Mouse (Mus musculus) gastrocnemius, adult 2 months (tissue): ENCODE results near the gene Rapgef4. TPM values are rescaled to one million over a fixed set of nuclear protein-coding genes. Genes with fewer than 3 reads are reported as not detected.

ENCODE experiments used
- DNase-seq: peaks from one replicate; pipeline ENCODE4 v3.0.0; 2022
- H3K27ac ChIP-seq: fragments of 200-600 bp; 2 replicates; pipeline ENCODE4 v1.8.1; 2022; ENCODE audit warnings: mild to moderate bottlenecking
- H3K4me3 ChIP-seq: fragments of 200-600 bp; 2 replicates; pipeline ENCODE4 v1.8.1; 2022; ENCODE audit warnings: mild to moderate bottlenecking, moderate library complexity
- CTCF ChIP-seq: fragments of 200-600 bp; IDR thresholded peaks from 2 replicates; pipeline ENCODE4 v1.8.1; 2022; ENCODE audit warnings: antibody characterized with exemption, mild to moderate bottlenecking, moderate library complexity
- intact Hi-C: fragments of 180-260 bp; cut with DNase I; formaldehyde crosslinking; loops from one replicate; pipeline ENCODE4 v1.15.1; 2025
- total RNA-seq, 2 experiments: library from RNA; stranded (reverse); gene quantifications; 2 replicates each; pipeline ENCODE4 v1.2.3; 2021

Gene Rapgef4
- total RNA-seq, 2 experiments from 2014 or later: 1.8 to 3.2 TPM

GRCm38 (mm10) chr2:72145281-72145875 lies 164.3 kb downstream of the Rapgef4 start:
- intact Hi-C loops: no loop called here
- H3K27ac ChIP-seq: no peak overlapping the region
- DNase-seq: no peak
- no peak overlapping the region for H3K4me3 ChIP-seq
- TF ChIP-seq CTCF: no peak

- TF ChIP-seq CTCF: no peak
- intact Hi-C loops: no loop called here
- H3K27ac ChIP-seq: no peak overlapping the region
Observed at GRCm38 (mm10) chr2:72146061-72146460, 165.0 kb downstream of the Rapgef4 start.

DNA sequence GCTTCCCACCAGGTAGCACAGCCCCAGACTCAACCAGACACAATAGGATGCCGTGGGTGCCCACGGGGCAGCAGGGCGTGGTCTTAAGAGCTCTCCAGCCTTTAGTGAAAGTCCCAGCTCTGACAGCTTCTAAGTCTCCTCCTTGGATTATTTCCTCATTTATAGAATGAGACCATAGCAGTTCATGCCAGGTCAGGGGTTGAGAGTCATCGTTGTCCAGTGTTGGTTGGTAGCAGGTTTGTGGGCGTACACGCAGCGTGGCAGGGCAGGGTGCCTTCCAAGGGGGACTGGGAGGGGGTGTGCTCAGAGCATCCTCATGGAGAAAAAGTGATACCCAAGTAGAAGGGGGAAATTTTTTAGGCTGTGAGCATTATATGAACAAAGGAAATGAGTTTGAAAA lies 166.2 kb downstream of the Rapgef4 start:
- Histone ChIP-seq H3K4me3 (no peak overlapping the region), H3K27ac (no peak overlapping the region)
- TF ChIP-seq CTCF: no peak
- intact Hi-C loops: no loop called here
- DNase-seq: no peak

More at GRCm38 (mm10) chr2:72146061-72146460, 165.0 kb downstream of the Rapgef4 start:
- H3K4me3 ChIP-seq: no peak overlapping the region
- no peak for DNase-seq

DNA sequence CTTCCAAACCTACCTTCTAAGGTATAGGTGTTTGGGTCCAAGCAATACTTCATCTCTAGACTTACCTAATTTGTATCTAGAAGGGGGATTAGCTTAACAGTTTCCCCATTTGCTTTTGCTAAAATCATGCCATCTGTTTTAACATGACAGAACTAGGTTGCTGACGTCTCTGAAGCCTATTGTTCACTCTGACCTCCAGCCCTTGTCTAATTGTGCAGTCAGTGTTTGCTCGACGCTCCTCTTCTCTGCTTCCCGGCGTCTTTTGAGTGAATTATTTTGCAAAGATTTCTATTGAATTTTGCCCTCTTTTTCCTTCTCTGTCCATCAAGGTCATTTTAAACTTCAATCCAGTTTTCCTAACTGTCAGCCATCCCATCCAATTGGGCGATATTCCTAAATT lies 166.7 kb downstream of the Rapgef4 start:
- TF ChIP-seq CTCF: no peak
- no peak for DNase-seq
- intact Hi-C loops: loop anchor here (2.0 kb wide), 1 partner anchor 51 kb away; no protein-coding TSS in a partner anchor
- Histone ChIP-seq H3K27ac (no peak overlapping the region), H3K4me3 (no peak overlapping the region)

DNA sequence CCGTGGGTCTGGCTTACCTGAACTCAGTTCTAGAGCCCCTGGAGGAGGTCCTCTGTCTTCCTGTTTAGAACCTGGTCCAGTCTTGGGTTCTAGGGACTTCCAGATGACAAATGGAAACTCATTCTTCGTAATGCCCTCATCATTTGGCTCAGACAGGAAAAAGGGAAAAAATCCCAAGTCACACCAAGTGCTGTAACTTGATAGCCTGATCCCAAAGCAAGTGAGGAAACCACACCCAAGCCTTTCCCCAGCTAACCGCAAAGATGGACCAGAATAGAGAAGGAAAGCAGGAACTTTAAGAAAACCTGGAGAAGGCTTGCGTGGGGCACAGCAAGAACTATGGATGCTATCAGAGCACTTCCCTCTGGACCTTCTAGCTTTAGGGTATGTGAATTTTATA lies 167.6 kb downstream of the Rapgef4 start:
- Histone ChIP-seq H3K27ac (peak overlapping the region; percentile 69), H3K4me3 (peak overlapping the region; percentile 46)
- intact Hi-C loops: loop anchor here (1.0 to 2.0 kb wide), 2 partner anchors 52 to 110 kb away; no protein-coding TSS in a partner anchor
- no peak for TF ChIP-seq CTCF
- DNase-seq: no peak

DNA sequence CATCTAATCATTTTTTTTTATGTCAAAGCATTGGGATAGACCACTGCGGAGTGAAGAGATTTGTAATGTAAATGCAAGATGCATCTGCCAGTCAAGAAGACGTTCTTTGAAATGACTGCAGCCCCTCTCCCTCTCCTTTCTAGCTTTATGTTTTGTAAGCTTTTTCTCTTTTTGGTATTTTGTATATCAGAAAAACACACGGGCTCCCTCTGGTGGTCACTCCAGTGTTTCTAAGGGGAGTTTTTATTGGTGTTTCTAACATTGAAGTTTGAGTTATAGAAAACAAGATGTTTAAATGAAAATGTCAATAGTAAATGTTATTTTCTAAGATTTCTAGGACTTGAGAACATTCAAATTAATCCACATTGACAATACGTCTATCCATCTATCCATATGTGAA lies 168.0 kb downstream of the Rapgef4 start:
- peak; percentile 81 for TF ChIP-seq CTCF
- peak overlapping the region; percentile 46 for H3K4me3 ChIP-seq
- peak overlapping the region; percentile 69 for H3K27ac ChIP-seq
- intact Hi-C loops: loop anchor here (1.0 to 2.0 kb wide), 2 partner anchors 52 to 111 kb away; no protein-coding TSS in a partner anchor
- peak; percentile 65 for DNase-seq

GRCm38 (mm10) chr2:72151792-72152554 lies 170.9 kb downstream of the Rapgef4 start:
- Histone ChIP-seq H3K27ac (no peak overlapping the region), H3K4me3 (no peak overlapping the region)
- DNase-seq: no peak
- intact Hi-C loops: no loop called here
- TF ChIP-seq CTCF: no peak

DNA sequence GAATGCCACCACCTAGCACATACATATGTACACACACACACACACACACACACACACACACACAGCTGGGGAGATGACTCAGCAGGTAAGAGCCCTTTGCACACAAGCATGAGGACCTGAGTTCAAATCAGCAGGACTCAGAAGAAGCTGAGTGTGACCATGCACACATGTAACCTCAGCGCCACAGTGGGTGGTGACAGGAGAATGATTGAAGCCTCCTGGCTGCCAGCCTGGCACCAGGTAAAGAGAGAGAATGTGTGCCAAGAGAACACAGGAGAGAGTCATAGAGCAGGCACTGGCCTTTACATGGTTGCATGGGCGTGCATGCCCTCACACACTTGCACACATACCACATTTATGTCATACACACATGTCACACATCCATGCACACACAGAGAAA lies 171.7 kb downstream of the Rapgef4 start:
- no peak overlapping the region for H3K27ac ChIP-seq
- intact Hi-C loops: no loop called here
- no peak for TF ChIP-seq CTCF
- H3K4me3 ChIP-seq: no peak overlapping the region
- DNase-seq: no peak

- intact Hi-C loops: no loop called here
- no peak for TF ChIP-seq CTCF
- no peak overlapping the region for H3K27ac ChIP-seq
- H3K4me3 ChIP-seq: no peak overlapping the region
- DNase-seq: no peak
Observed at GRCm38 (mm10) chr2:72153851-72154250, 172.8 kb downstream of the Rapgef4 start.

GRCm38 (mm10) chr2:72155102-72155773 lies 174.2 kb downstream of the Rapgef4 start:
- intact Hi-C loops: no loop called here
- no peak for TF ChIP-seq CTCF
- no peak for DNase-seq
- Histone ChIP-seq H3K27ac (no peak overlapping the region), H3K4me3 (no peak overlapping the region)

GRCm38 (mm10) chr2:72156484-72156883 lies 175.4 kb downstream of the Rapgef4 start:
- no peak for TF ChIP-seq CTCF
- H3K4me3 ChIP-seq: no peak overlapping the region
- H3K27ac ChIP-seq: no peak overlapping the region
- intact Hi-C loops: no loop called here
- DNase-seq: no peak

DNA sequence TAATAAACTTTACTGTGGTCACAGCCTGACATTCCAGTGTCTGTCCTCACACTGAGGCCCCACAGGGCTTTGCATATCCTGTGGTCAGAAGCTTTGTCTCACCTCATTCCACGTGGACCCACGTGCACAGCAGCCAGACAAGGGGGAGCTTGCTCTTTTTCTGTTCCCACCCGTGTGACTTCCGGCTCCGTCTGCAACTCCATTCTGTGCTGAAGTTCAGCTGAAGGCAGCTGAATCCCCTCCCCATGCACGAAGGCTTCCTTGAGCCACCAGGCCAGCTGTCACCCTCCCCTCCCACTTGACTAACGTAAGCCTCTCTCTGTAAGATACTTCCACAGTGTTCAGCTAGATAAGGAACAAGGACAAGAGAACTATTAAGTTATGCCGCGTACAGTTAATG lies 176.5 kb downstream of the Rapgef4 start:
- no peak overlapping the region for H3K27ac ChIP-seq
- no peak for DNase-seq
- intact Hi-C loops: no loop called here
- no peak overlapping the region for H3K4me3 ChIP-seq
- TF ChIP-seq CTCF: no peak

GRCm38 (mm10) chr2:72158045-72158444 lies 177.0 kb downstream of the Rapgef4 start:
- intact Hi-C loops: no loop called here

More at GRCm38 (mm10) chr2:72158045-72158444, 177.0 kb downstream of the Rapgef4 start:
- no peak for TF ChIP-seq CTCF
- H3K27ac ChIP-seq: no peak overlapping the region
- DNase-seq: no peak
- H3K4me3 ChIP-seq: no peak overlapping the region
